In genomic region chr4:96680233-96680632, GRCm38 (mm10) we compare ENCODE assay signal across 12 mouse cellular contexts. TPM values are rescaled to one million over a fixed set of nuclear protein-coding genes. Genes with fewer than 3 reads are reported as not detected.
A peak's percentile ranks its signal among the peaks of the same experiment; 100 is the strongest.
DNase-seq lines count a peak whose midpoint lies in the region; ATAC-seq and TF ChIP-seq lines count a peak whose summit lies in the region.
"Had no signal": no experiment of that assay in that cellular context is flagged by ENCODE, and none has a peak within 500 bp of the region (broad histone marks: within the 10 kb centered on the region; RNA-seq: fewer than 3 reads in every experiment).

No protein-coding gene starts in this region.

- TF ChIP-seq CTCF in lung, postnatal 0 days (IDR thresholded peaks at IDR 0.05) = peak; percentile 54
- TF ChIP-seq CTCF in lung, adult 2 months (IDR thresholded peaks at IDR 0.05; ENCODE audit: insufficient read depth, low read length) = no peak
- peak; percentile 64 for TF ChIP-seq CTCF in kidney, postnatal 0 days (IDR thresholded peaks at IDR 0.05; ENCODE audit: low read depth)

- no peaks in the 10 kb centered on the region for H3K27me3 ChIP-seq in lung, postnatal 0 days (replicated peaks; ENCODE audit: insufficient read depth, low read length)
- H3K27me3 ChIP-seq in kidney, postnatal 0 days (ENCODE audit: insufficient read depth, low read length) = no peaks in the 10 kb centered on the region
- H3K27me3 ChIP-seq: CH12.LX; embryonic facial prominence, embryonic 13.5 days had no signal

- no peak for TF ChIP-seq POLR2A in lung, adult 2 months (IDR thresholded peaks at IDR 0.05; ENCODE audit: borderline replicate concordance, extremely low read depth, low read depth, low read length)

- H3K4me3 ChIP-seq in lung, postnatal 0 days (ENCODE audit: low read depth, low read length) = no peak overlapping the region
- no peak overlapping the region for H3K4me3 ChIP-seq in lung, adult 2 months (replicated peaks; ENCODE audit: extremely low read depth, low read depth, low read length)
- no peak overlapping the region for H3K4me3 ChIP-seq in kidney, postnatal 0 days (replicated peaks; ENCODE audit: low read depth, low read length)
- H3K4me3 ChIP-seq: embryonic facial prominence, embryonic 13.5 days had no signal

- H3K9ac ChIP-seq in lung, postnatal 0 days (replicated peaks; ENCODE audit: low read depth) = no peak overlapping the region
- H3K9ac ChIP-seq in kidney, postnatal 0 days (ENCODE audit: low read depth, low read length) = no peak overlapping the region
- H3K9ac ChIP-seq: embryonic facial prominence, embryonic 13.5 days had no signal

- peak; percentile 5 for DNase-seq in embryo, embryonic 11 days
- no peak for DNase-seq in embryo, embryonic 10 days (ENCODE audit: low spot score)
- peak; percentile 22 for DNase-seq in lung, postnatal 0 days (ENCODE audit: low spot score)
- DNase-seq in lung, adult 2 months = no peak
- peak; percentile 19 for DNase-seq in kidney, postnatal 0 days (ENCODE audit: low spot score)
- DNase-seq in right cerebral cortex, postnatal 10 days (ENCODE audit: low spot score in 2 of 2) = peak; percentile 28 to 60
- DNase-seq in natural killer cell, adult 2 months (ENCODE audit: low spot score in 2 of 2) = no peak

- ATAC-seq in lung, postnatal 0 days = no peak
- ATAC-seq in kidney, postnatal 0 days (replicated peaks; ENCODE audit: low FRiP score, low read depth) = no peak
- no peak; the same call in 1 of the 2 replicates for ATAC-seq in granulocyte monocyte progenitor cell, adult 5-6 weeks (replicated peaks; ENCODE audit: poor library complexity, severe bottlenecking)

- 30% methylated on average over 1 of the region's 1 CpGs for WGBS in lung, postnatal 0 days
- WGBS in lung, adult 2 months = 28% methylated on average over 1 of the region's 1 CpGs
- 25% methylated on average over 1 of the region's 1 CpGs for WGBS in kidney, postnatal 0 days

- no peak overlapping the region for H3K4me2 ChIP-seq in lung, postnatal 0 days (replicated peaks; ENCODE audit: low read depth, low read length)
- no peak overlapping the region for H3K4me2 ChIP-seq in kidney, postnatal 0 days (ENCODE audit: low read length)
- H3K4me2 ChIP-seq: embryonic facial prominence, embryonic 13.5 days had no signal

- no peaks in the 10 kb centered on the region for H3K4me1 ChIP-seq in lung, postnatal 0 days (ENCODE audit: insufficient read depth, low read depth, low read length)
- H3K4me1 ChIP-seq in lung, adult 2 months (ENCODE audit: control insufficient read depth, insufficient read depth, low read length) = no peaks in the 10 kb centered on the region
- no peaks in the 10 kb centered on the region for H3K4me1 ChIP-seq in kidney, postnatal 0 days (replicated peaks; ENCODE audit: insufficient read depth, low read length)

- H3K9me3 ChIP-seq in lung, postnatal 0 days (ENCODE audit: low read length) = no peaks in the 10 kb centered on the region
- no peaks in the 10 kb centered on the region for H3K9me3 ChIP-seq in kidney, postnatal 0 days (replicated peaks; ENCODE audit: low read length)
- H3K9me3 ChIP-seq: embryonic facial prominence, embryonic 13.5 days had no signal

- no peak overlapping the region for H3K27ac ChIP-seq in lung, postnatal 0 days (ENCODE audit: low read length)
- no peak overlapping the region for H3K27ac ChIP-seq in kidney, postnatal 0 days
- H3K27ac ChIP-seq: embryonic facial prominence, embryonic 13.5 days had no signal

- H3K36me3 ChIP-seq in lung, postnatal 0 days (ENCODE audit: insufficient read depth, low read length) = no peaks in the 10 kb centered on the region
- no peaks in the 10 kb centered on the region for H3K36me3 ChIP-seq in kidney, postnatal 0 days (ENCODE audit: insufficient read depth, low read length)
- H3K36me3 ChIP-seq: embryonic facial prominence, embryonic 13.5 days had no signal

- TF ChIP-seq EP300 in lung, postnatal 0 days (IDR thresholded peaks at IDR 0.05) = no peak

RNA-seq across cellular contexts. Expression of gene Cyp2j5, which starts 16.3 kb away (rescaled TPM):
- not detected in 2 replicates for polyA plus RNA-seq in lung, postnatal 0 days (2015; fragmentation: Nextera tagmentation; extraction: Ambion mirVana)
- polyA plus RNA-seq in lung, adult 2 months (2012; rRNA removed) = 0.08 TPM in 1 of 2 replicates, not detected in the other
- polyA plus RNA-seq in kidney, postnatal 0 days (2015; fragmentation: Nextera tagmentation; extraction: Ambion mirVana) = 72.7 and 90.7 TPM in 2 replicates
- not detected in 2 replicates for total RNA-seq in granulocyte monocyte progenitor cell, adult 5-6 weeks (2014; fragmentation: Nextera tagmentation)
- not detected in 2 replicates for total RNA-seq in granulocyte monocyte progenitor cell, adult 5-6 weeks (2017)
- total RNA-seq: CH12.LX; layer of hippocampus, postnatal 36 days had no signal
- polyA plus RNA-seq: embryonic facial prominence, embryonic 13.5 days; testis, adult 2 months had no signal

Comparison
In these comparisons a context has a peak if more than half of its experiments do, and no peak if none do; other contexts are left out.
1. DNase-seq: peak in embryo, embryonic 11 days (single experiment), lung, postnatal 0 days (single experiment), kidney, postnatal 0 days (single experiment) and right cerebral cortex, postnatal 10 days (2 of 2); none in embryo, embryonic 10 days (single experiment), lung, adult 2 months (single experiment) and natural killer cell, adult 2 months (0 of 2).
2. RNA of gene Cyp2j5, which starts 16.3 kb away (polyA plus RNA-seq): 72.7 to 90.7 TPM in kidney, postnatal 0 days; 0.08 TPM in lung, adult 2 months and not detected in lung, postnatal 0 days; every median in the first group is over 10 times any median in the second.